Mouse (Mus musculus) spleen, adult 2 months (tissue): ENCODE data around the gene Rnasel.

ENCODE experiments used
- CTCF ChIP-seq: fragments of 200-500 bp; IDR thresholded peaks from 2 replicates; pipeline ENCODE4 v1.5.1; 2011; ENCODE audit warnings: mild to moderate bottlenecking, inconsistent platforms; ENCODE audit not compliant: insufficient read depth, insufficient read length, insufficient replicate concordance; ENCODE audit errors: extremely low read depth
- POLR2A ChIP-seq: fragments of 200-500 bp; IDR thresholded peaks from 2 replicates; pipeline ENCODE4 v1.6.1; 2011; ENCODE audit warnings: low read depth, low read length, inconsistent platforms

GRCm38 (mm10) chr1:153702853-153703410, 46.3 kb upstream of the Rnasel start:
- TF ChIP-seq CTCF = no peak
- TF ChIP-seq POLR2A = no peak
